Mouse (Mus musculus): ENCODE results near the gene Sytl3. TPM values are rescaled to one million over a fixed set of nuclear protein-coding genes. Genes with fewer than 3 reads are reported as not detected.
"Not testable (repeated sequence)": the region's sequence is repeated elsewhere in the genome, so short reads cannot be mapped to it uniquely, and the experiment has no call there.

Sytl3 gene
- polyA plus RNA-seq, 1 experiment from 2014 or later: 1.1 TPM

DNA sequence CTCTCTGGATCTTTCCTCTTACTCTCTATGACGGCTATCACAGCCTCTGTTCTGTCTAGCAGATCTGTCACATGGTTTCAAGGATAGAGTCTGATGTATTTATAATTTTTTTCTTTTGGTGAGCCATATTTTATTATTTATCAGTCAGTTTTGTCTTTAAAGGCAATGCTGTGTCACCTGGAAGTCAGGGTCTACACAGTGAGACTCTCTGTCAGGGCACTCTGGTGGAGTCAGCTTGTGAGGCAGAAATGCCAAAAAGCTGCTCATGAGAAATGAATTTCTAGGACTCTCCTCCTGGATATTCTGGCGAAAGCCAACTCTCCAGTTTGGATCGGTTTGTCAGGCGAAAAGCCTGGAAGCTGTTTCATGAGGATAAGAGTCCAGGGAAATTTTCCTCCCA lies 23.1 kb upstream of the Sytl3 start:
- H3K4me1 ChIP-seq: not testable (repeated sequence)

DNA sequence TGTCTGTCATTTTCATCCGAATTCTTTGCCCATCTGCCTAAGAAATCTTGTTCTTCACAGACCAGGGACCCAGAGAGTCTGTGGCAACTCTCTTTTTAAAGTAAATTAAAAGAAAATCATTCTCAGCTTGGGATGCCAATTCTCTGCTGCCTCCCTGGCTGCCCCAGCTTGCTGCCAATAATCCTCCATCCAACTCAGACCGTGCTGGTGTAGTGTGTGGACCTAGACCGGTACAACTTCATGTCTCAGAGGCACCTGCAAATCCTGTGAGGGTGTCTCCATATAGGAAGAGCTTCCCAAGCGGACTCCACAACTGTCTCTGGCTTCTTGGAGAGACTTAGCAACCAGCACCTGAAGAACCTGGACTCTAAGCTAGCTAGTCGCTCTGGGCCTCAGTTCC lies 22.0 kb upstream of the Sytl3 start:
- Histone ChIP-seq H3K36me3 (no peaks in the 10 kb centered on the region), H3K4me3 (replicated peaks) (no peak overlapping the region), H3K4me1 (no peaks in the 10 kb centered on the region), H3K9ac (no peak overlapping the region), H3K9me3 (no peaks in the 10 kb centered on the region), H3K27me3 (replicated peaks) (no peaks in the 10 kb centered on the region), H3K4me2 (no peak overlapping the region), H3K27ac (no peak overlapping the region)
- no peak for ATAC-seq (ENCODE audit: insufficient read depth, low FRiP score, low read depth)
- WGBS: 76% methylated on average over 5 of the region's 5 CpGs

More for the DNA sequence above, 23.1 kb upstream of the Sytl3 start:
- H3K4me2 ChIP-seq; ATAC-seq (ENCODE audit: insufficient read depth, low FRiP score, low read depth); H3K36me3 ChIP-seq; H3K9me3 ChIP-seq; H3K4me3 ChIP-seq (replicated peaks); H3K9ac ChIP-seq; H3K27ac ChIP-seq; H3K27me3 ChIP-seq (replicated peaks): not testable (repeated sequence)
- 83% methylated on average over 1 of the region's 4 CpGs for WGBS

DNA sequence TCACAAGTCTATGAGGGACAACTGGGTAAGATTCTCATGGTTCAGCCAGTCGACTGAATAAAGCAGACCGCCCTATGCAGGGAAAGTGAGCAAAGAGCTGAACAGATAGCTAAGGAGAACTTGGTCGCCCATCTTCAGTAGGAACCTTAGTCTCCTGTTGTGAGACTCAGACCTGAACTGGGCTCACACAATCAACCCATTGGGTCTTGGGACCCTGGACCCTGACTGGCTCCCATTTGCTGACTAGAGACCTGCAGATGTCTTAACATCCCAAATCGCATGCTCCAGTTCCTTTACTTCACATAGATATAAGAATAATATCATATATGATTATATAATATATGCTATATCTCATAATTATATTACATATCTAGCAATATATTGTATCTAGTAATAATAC lies 21.5 kb upstream of the Sytl3 start:
- 94% methylated on average over 4 of the region's 4 CpGs for WGBS

DNA sequence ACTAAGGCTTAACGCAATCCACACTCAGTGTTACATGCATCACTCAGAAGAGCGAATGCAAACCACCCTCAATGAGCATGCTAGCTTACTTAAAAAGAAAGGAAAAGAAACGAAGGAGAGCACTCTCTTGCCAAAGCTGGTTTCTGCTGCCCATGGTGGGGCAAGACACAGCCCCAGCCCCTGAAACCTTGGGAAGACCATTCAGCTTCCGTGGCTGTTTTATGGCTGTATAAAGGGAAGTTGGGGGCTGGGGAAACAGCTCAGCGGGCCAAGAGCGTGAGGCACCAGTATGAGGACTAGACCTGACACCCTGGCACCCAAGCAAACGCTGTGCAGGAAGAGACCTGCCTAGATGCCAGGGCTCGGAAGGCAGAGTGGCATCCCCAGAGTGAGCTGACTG lies 20.4 kb upstream of the Sytl3 start:
- not testable (repeated sequence) for H3K9me3 ChIP-seq; ATAC-seq (ENCODE audit: insufficient read depth, low FRiP score, low read depth); H3K4me1 ChIP-seq; H3K4me3 ChIP-seq (replicated peaks); H3K4me2 ChIP-seq; H3K27ac ChIP-seq; H3K9ac ChIP-seq; H3K36me3 ChIP-seq; H3K27me3 ChIP-seq (replicated peaks)
- 88% methylated on average over 8 of the region's 8 CpGs for WGBS

More for the DNA sequence above, 21.5 kb upstream of the Sytl3 start:
- not testable (repeated sequence) for H3K4me3 ChIP-seq (replicated peaks); H3K27me3 ChIP-seq (replicated peaks); H3K9me3 ChIP-seq; H3K4me1 ChIP-seq; H3K36me3 ChIP-seq; H3K9ac ChIP-seq; H3K4me2 ChIP-seq; H3K27ac ChIP-seq; ATAC-seq (ENCODE audit: insufficient read depth, low FRiP score, low read depth)

DNA sequence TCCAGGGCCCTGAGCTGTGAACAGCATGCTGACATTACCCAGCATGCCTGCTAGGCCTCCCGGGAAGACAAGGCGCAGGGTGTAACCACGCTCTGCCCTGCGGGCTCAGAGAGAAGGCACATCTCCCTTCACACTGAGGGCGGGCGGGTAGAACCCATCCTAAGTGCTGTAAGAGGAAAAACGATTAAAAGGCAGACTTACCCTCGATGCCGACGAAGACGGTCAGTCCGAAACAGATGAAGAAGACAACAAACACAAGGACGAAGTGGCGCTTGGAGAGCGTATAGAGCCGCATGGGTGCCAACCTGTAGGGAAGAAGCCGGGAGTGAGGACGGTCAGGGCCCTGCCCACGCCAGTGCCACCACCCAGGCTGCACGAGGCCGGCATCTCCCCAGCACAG lies 19.4 kb upstream of the Sytl3 start:
- H3K4me2 ChIP-seq; H3K36me3 ChIP-seq; H3K9me3 ChIP-seq; H3K27ac ChIP-seq; H3K27me3 ChIP-seq (replicated peaks); H3K9ac ChIP-seq; ATAC-seq (ENCODE audit: insufficient read depth, low FRiP score, low read depth); H3K4me3 ChIP-seq (replicated peaks); H3K4me1 ChIP-seq: not testable (repeated sequence)
- 95% methylated on average over 16 of the region's 21 CpGs for WGBS

DNA sequence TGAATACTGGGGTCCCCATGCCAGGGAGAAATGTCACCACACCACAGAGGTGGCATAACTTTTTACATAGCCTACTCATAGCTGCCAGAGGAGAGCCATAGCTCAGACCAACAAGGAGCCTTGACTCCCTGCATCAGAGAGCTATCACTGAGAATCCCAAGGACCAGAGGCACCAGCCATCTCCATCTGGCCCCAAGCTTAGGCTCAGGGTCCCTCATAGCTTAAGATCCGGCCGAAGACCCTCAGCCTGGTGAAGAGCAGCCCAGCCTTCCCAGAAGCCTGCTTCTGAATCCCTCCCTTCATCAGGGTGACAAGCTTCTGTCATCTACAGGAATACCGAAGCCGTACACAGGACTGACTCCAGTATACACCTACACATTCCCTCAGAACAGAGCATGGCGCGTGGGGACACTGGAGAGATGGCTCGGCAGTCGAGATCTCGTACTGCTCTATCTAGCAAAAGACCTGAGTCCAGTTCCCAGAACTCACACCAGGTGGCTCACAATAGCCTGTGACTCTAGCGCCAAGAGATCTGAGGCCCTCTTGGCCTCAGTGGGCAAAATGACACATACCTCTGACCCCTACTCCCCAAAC lies 18.8 kb upstream of the Sytl3 start:
- H3K27ac ChIP-seq; H3K9me3 ChIP-seq; H3K4me2 ChIP-seq; H3K4me3 ChIP-seq (replicated peaks); H3K9ac ChIP-seq; ATAC-seq (ENCODE audit: insufficient read depth, low FRiP score, low read depth); H3K36me3 ChIP-seq; H3K4me1 ChIP-seq; H3K27me3 ChIP-seq (replicated peaks): not testable (repeated sequence)
- 91% methylated on average over 10 of the region's 10 CpGs for WGBS

DNA sequence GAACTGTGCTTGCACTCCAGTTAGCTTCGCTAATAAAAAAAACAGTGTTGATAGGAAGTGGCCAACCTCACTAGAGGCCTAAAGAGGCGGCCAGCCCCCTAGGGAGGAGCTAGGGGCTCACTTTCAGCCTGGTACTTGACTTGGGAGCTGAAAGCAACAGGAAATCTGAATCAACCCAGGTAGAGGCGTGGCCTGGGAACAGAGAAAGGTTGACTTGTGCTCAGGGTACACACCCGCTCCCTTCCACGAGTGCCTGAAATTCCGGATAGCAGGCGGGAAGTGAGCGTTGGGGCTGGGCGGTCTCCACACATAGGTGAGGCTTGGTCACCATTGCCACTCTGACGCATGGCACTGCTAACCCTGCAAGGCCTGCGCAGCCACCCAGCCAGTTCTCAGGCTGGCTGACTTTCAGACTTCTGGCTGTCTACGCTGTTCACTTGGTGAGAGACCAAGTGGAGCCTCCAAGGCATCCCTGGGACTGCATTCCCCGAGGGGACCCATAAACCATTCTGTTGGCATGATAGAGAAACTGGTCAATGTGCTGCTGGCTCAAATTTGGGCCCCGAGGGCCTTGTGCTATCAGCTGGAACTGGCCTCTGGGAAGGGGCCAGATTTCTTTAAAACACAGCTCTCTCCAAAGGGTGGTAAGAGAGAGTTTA lies 18.0 kb upstream of the Sytl3 start:
- peak; percentile 76 for ATAC-seq (ENCODE audit: insufficient read depth, low FRiP score, low read depth)
- not testable (repeated sequence) for H3K27ac ChIP-seq

DNA sequence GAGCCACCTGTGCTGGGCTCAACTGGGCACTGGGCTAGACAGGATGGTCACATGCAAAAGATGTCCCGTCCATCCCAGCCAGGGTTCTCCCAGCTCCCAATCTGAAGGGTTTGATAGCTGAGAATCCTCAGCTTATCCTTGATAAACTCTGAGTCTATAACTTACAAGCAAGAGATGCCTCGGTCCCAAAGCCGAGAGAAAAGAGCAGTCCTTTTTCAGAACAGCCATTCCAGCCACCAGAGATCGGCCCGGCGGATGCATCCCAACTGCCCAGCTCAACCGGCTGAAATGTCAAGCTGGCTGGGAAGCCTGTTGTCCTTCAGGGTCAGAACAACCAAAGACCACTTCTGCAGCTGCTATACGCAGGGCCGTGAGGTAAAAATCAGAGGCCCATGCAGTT lies 14.7 kb upstream of the Sytl3 start:
- H3K4me3 ChIP-seq (replicated peaks); H3K27me3 ChIP-seq (replicated peaks); H3K4me1 ChIP-seq; H3K9me3 ChIP-seq; H3K9ac ChIP-seq; H3K4me2 ChIP-seq; ATAC-seq (ENCODE audit: insufficient read depth, low FRiP score, low read depth); H3K36me3 ChIP-seq; H3K27ac ChIP-seq: not testable (repeated sequence)
- WGBS: 92% methylated on average over 9 of the region's 9 CpGs

More for the DNA sequence above, 18.0 kb upstream of the Sytl3 start:
- not testable (repeated sequence) for H3K4me1 ChIP-seq; H3K4me2 ChIP-seq; H3K9ac ChIP-seq; H3K36me3 ChIP-seq; H3K9me3 ChIP-seq; H3K4me3 ChIP-seq (replicated peaks); H3K27me3 ChIP-seq (replicated peaks)
- WGBS: 60% methylated on average over 14 of the region's 14 CpGs

DNA sequence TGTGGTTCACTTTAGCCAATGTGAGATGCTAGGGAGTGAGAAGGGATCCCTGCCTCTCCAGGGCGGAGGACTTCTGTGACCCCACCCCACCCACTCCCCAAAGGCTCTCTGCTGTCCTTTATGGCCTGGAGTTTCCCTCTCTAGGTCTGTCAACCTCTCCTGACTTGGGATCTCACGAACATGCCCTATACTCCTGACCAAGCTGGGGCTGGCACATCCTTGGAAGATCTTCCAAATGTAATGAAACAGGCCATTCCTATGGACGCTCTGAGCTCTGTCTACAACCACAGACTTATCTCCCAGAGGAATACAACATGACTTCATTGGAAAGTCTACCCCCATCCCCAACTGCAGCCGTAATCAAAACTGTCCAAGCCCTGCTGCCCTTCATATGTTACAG lies 14.2 kb upstream of the Sytl3 start:
- not testable (repeated sequence) for H3K36me3 ChIP-seq; H3K4me1 ChIP-seq; H3K4me2 ChIP-seq; ATAC-seq (ENCODE audit: insufficient read depth, low FRiP score, low read depth); H3K27ac ChIP-seq; H3K9me3 ChIP-seq; H3K9ac ChIP-seq; H3K4me3 ChIP-seq (replicated peaks); H3K27me3 ChIP-seq (replicated peaks)
- 91% methylated on average over 4 of the region's 4 CpGs for WGBS

DNA sequence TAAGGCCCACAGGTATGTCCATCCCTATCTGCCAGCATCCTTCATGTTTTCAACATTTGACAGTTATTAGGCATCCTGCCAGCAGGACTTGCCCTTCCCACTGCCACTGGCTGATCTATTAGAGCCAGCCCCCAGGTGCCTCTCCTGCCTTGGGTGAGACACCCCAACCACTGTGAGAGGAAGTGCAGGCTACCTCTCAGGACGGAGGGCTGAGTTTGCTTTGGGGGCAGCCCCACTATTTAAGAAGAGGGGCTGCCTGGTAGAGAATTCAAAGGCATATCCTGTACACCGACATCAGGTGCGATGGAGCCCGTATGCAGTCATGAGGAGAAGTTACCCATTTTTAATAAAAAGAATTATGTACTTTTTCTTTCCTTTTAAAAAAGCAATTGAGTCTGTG lies 13.2 kb upstream of the Sytl3 start:
- not testable (repeated sequence) for ATAC-seq (ENCODE audit: insufficient read depth, low FRiP score, low read depth); H3K4me2 ChIP-seq; H3K4me3 ChIP-seq (replicated peaks); H3K27me3 ChIP-seq (replicated peaks); H3K4me1 ChIP-seq; H3K36me3 ChIP-seq; H3K27ac ChIP-seq; H3K9me3 ChIP-seq; H3K9ac ChIP-seq
- 83% methylated on average over 4 of the region's 4 CpGs for WGBS

DNA sequence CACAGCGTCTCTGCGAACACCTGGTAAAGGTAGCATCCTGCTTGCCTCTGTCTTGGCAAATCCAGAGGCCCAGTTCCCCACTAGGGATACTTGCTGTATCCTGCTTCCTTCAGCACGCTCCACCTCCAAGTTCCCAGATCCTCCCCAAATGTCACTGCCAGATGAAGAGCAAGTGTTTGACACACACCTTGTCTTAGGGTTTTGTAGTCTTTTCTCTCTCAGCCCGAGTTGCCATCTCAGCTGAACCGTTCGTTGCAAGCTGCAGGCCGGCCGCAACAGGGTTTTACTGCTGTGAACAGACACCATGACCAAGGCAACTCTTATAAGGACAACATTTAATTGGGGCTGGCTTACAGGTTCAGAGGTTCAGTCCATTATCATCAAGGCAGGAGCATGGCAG lies 12.1 kb upstream of the Sytl3 start:
- not testable (repeated sequence) for ATAC-seq (ENCODE audit: insufficient read depth, low FRiP score, low read depth); H3K9me3 ChIP-seq; H3K36me3 ChIP-seq; H3K27ac ChIP-seq; H3K4me1 ChIP-seq; H3K4me2 ChIP-seq; H3K27me3 ChIP-seq (replicated peaks); H3K4me3 ChIP-seq (replicated peaks); H3K9ac ChIP-seq
- WGBS: 96% methylated on average over 8 of the region's 8 CpGs

DNA sequence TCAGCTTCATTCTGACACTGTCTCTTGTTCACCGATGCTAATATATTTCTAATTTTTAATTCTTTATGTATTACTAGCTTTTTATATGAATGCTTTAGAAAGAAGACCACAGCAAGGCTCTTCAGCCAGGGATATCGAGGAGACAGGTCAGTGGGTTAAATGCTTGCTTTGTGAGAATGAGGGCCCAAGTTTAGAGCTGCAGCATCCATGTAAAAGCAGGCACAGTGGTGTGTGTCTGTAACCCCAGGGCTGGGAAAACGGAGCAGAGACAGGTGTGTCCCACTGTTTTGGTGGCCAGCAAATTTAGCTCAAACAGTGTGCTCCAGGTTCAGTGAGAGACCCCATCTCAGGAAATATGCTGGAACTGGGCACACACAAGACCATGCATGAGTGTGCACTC lies 11.4 kb upstream of the Sytl3 start:
- not testable (repeated sequence) for ATAC-seq (ENCODE audit: insufficient read depth, low FRiP score, low read depth); H3K4me3 ChIP-seq (replicated peaks); H3K9ac ChIP-seq; H3K27me3 ChIP-seq (replicated peaks); H3K4me2 ChIP-seq; H3K4me1 ChIP-seq; H3K36me3 ChIP-seq; H3K9me3 ChIP-seq; H3K27ac ChIP-seq
- WGBS: 95% methylated on average over 3 of the region's 3 CpGs

Measured in stomach, embryonic 15.5 days (tissue).